Mouse (Mus musculus): ENCODE measurements at regions not wholly inside any gene's neighbourhood (a gene's known extent, or its start where the extent isn't known, plus 50 kb on each side); places are given as distances from the start of the nearest gene placed in this dataset.
"Not testable (repeated sequence)": the region's sequence is repeated elsewhere in the genome, so short reads cannot be mapped to it uniquely, and the experiment has no call there.

GRCm38 (mm10) chr16:19024010-19024532 is 147.2 kb downstream of the Hira start:
- no peak for DNase-seq

- DNase-seq, result no peak
Observed at GRCm38 (mm10) chr16:19025227-19025932, 148.5 kb downstream of the Hira start.

- no peak for DNase-seq
Observed at GRCm38 (mm10) chr16:19027096-19027495, 150.3 kb downstream of the Hira start.

GRCm38 (mm10) chr16:19032582-19032981 is 155.7 kb downstream of the Hira start:
- no peak for DNase-seq

- no peak for DNase-seq
Observed at GRCm38 (mm10) chr16:19035781-19036180, 158.9 kb downstream of the Hira start.

- no peak for DNase-seq
Observed at GRCm38 (mm10) chr16:19037681-19038080, 160.8 kb downstream of the Hira start.

GRCm38 (mm10) chr16:19052791-19053190 is 176.0 kb downstream of the Hira start:
- DNase-seq, result no peak

GRCm38 (mm10) chr16:19060343-19060742 is 183.5 kb downstream of the Hira start:
- DNase-seq, result no peak

GRCm38 (mm10) chr16:19061796-19062195 is 185.0 kb downstream of the Hira start:
- DNase-seq, result peak; percentile 7

- DNase-seq, result no peak
Observed at GRCm38 (mm10) chr16:19062557-19063400, 185.9 kb downstream of the Hira start.

- no peak for DNase-seq
Observed at GRCm38 (mm10) chr16:19063401-19063762, 186.5 kb downstream of the Hira start.

- no peak for DNase-seq
Observed at GRCm38 (mm10) chr16:19064397-19064796, 187.6 kb downstream of the Hira start.

- no peak for DNase-seq
Observed at GRCm38 (mm10) chr16:19065543-19066141, 188.8 kb downstream of the Hira start.

GRCm38 (mm10) chr16:19066700-19067310 is 190.0 kb downstream of the Hira start:
- DNase-seq, result no peak

GRCm38 (mm10) chr16:19083503-19083902 is 206.7 kb downstream of the Hira start:
- DNase-seq, result not testable (repeated sequence)

- no peak for DNase-seq
Observed at GRCm38 (mm10) chr16:19087914-19088313, 211.1 kb downstream of the Hira start.
